Mouse (Mus musculus): ENCODE data around the gene Fgfr2. TPM values are rescaled to one million over a fixed set of nuclear protein-coding genes. Genes with fewer than 3 reads are reported as not detected.

Fgfr2 gene
- total RNA-seq, 2 experiments from 2014 or later, result 44.0 to 52.8 TPM

DNA sequence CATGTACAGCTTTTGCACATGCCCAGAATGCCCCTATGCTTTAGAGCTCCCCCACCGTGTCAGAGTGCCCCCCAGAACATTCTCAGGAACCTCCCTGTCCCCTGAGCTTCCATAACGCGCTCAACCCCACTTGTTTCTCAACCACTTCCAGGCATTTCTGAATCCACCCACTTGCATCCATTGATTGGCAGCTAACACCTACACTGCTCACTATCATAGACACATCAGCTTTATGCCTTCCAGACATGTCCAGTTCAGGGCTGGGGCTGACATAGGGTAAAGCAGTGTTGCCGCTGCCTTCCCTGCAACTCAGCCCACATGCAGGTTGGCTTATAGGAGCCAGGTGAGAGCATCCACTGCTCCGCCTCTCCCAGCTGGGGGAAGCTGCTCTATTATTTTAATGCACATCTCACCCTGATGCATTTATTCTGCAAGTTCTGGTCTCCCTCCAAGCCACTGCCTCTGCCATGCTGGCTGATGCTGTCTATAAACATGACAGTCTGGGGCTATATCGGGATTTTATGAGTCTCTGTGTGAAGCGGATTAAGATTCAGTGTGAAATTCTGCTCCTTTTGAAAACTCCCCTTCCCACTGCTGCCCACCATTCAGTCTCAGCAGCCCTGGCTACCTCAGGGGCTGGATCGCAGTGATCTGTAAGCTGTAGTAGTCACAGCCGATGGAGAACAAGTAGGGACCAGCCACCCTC lies 914.1 kb downstream of the Fgfr2 start:
- DNase-seq (ENCODE audit: low spot score in 2 of 2), result peak; percentile 49 to 70

DNA sequence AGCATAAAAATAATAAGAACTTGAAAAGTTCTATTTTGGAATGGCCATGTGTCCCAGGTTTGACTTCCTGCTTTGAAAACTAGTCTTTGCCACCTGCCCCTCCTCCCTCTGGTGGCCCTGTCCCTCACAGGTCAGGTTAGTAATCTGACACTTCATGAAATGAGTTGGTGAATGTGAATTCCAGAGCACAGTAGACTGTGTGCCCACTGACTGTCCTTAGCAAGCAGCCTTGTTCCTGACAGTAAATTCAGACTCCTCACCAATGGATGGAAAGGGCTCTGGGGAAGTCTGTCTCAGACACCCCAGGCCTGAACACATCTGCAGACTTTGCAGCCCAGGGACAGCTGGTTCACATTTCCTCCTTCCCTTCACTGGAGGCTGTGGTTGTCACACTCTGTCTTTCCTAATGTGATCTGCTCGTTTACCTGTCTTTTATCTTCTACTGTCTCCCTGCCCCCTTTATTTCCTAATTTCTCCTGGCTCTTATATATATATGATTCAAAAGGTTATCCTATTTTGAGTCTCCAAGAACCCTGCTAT lies 919.0 kb downstream of the Fgfr2 start:
- DNase-seq (ENCODE audit: low spot score in 2 of 2), result no peak

DNA sequence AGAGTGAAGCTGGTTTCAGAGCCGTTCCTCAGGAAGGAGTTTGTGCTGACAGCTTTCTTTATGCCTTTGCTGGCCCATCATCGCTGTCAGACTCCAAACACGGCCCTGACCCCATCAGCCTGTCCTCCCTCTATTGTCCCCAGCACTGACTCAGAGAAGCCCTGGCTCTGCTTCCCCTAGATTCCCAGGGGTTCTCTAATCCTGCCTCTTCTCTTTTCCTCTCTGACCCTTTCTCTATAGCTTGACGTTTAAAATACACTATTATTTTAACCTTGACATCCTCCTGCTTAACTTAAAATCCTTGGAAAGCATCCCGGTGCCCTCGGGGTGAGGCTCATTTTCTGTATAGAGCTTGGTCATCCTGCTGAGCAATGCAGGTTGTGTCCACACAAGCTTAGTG lies 923.5 kb downstream of the Fgfr2 start:
- no peak for DNase-seq (ENCODE audit: low spot score in 2 of 2)

DNA sequence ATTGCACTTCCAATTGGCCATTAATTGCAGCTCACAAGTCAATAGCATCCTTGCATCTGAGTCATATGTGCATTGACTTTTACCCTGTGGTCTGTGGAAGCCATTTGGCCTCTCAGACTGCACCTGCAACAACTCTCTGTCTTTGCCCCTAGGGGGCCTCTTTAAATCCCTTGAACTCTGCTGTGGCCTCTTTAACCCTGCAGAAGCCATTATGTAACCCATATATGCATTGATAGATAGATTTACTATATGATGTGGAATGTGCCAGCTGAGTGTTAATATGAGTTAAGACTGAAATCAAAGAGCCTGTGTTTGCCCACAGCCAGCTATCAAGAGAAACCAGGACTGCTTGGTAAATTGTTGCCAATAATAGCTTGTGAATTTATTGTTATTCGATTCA lies 924.3 kb downstream of the Fgfr2 start:
- no peak for DNase-seq (ENCODE audit: low spot score in 2 of 2)

DNA sequence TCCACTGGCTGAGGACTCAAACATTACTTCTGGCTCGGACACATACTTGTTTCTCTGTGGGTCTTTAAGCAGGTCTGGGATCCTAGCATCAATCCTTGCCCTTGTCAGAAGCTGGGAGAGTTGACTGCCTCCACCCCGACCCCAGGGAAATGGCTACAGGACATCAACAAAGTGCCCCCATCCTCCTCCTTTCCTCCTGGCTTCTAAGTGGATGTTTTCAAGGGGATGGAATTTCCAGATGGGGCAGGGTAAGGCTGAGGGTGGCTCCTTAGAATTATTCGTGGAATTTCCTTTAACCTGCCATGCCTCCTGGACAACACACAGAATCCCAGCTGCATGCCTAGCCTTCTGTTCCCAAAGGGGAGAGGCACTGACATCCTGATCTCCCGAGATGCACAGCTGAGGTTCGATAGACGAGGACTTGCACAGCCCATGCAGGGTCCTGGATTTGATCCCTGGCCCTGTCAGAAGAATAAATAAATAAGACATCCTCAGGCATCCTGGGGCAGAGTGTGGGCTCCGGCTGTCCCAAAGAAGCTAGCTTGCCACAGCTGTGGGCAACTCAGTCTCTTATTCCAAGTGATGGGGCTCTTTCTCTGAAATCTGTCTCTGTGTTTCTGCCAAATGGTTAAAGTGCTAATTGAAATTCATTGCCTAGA lies 925.2 kb downstream of the Fgfr2 start:
- no peak for DNase-seq (ENCODE audit: low spot score in 2 of 2)

DNA sequence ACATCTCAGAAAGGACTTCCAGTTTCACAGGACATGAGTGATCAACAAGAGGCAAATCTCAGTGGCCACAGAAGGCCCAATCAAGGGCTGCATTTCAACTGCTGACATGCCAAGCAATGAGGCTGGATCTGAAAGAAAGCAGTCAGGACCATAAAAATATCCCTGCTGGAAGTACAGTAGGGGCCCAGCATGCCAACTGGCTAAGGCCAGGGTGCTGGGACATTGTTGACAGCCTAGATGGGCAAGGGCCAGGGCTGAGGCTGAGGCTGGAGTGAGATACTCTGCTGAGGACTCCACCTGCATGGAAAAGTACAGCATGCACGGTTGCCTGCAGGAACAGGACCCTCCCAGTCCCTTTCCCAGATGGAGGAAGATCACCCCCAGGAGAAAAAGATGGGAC lies 926.6 kb downstream of the Fgfr2 start:
- no peak for DNase-seq (ENCODE audit: low spot score in 2 of 2)

DNA sequence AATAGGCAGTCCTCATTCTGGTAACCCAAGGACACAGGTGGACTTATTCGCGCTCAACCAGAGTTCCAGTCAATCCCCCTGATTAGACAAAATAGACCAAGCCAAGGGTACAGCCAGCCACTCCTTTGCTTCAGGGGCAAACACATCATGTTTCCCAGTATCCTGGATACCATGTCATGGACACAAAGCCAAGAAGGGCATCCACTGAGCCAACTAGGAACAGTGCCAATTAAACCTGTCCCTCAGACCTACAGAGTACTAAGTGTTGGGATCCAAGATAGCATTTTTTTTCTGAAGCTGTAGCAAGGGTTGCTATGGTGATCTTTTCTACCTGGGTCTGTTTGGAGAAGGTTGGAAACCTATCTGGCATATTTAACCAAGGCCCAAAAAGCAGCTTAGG lies 929.5 kb downstream of the Fgfr2 start:
- DNase-seq (ENCODE audit: low spot score in 2 of 2), result no peak

DNA sequence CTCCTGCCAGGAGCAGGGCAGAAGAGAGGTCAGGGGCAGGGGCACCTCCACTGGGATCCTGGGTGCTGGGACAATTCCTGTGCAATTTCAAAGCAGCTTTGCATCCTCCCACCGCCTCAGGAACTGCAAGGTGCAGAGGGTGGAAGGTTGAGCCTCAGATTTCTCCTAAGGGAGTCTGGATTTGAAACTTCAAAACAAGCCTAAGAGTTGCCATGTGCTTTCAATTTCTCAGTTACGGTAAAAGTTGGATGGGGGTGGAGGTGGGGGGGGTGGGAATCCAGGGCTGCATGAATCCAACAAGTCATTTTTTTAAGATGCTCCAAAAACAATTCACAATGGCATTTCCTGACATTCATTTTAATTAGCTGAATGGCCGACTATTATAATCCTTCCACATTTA lies 935.7 kb downstream of the Fgfr2 start:
- DNase-seq (ENCODE audit: low spot score in 2 of 2), result no peak

DNA sequence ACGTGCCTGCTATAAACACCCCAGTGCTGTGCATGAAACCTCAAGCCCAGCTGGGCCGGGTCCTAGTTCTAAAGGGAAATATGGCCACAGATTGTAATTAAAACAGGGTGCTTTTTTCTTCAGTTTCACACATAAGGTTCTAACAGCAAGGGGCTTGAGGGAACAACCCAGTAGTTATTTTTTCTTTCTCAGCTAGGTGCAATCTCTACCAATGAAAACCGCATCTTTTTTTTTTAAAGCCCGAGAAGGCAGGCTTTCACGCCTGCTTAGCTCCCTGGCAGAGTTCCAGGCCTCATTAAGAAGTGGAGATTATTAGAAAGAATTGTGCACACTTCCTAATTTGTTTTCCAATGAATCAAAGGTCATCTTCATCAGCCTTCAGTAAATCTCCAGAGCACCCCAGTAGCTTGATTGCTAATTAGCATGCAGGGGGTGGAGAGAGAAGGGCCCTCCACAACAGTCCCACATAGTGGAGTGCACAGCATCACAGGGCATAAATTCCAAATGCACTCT lies 939.2 kb downstream of the Fgfr2 start:
- DNase-seq (ENCODE audit: low spot score in 2 of 2), result no peak

DNA sequence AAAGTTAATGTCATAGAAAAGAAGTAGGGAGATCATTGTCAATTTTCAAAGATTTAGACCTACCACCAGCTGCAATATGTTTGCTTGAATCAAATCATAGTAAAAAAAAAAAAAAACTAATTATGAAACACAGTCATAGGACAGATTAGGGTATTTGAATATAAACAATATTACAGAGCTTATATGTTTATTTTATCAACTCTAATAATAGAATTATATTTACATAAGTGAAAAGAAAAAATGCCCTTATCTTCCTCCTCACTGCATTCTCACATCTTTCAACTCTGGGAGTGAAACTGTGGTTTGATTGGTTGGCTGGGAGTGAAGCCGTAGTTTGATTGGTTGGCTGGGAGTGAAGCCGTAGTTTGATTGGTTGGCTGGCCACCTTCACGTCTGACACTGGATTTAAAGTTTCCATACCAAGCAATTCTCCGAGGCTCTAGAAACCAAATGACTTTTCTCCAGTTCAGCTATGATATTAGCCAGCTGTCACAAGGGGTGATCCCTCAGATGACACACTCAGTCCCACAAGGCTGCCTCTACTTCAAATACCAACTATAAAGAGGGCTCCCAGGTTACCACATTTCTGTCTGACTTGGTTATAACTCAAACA lies 941.5 kb downstream of the Fgfr2 start:
- DNase-seq (ENCODE audit: low spot score in 2 of 2), result no peak

DNA sequence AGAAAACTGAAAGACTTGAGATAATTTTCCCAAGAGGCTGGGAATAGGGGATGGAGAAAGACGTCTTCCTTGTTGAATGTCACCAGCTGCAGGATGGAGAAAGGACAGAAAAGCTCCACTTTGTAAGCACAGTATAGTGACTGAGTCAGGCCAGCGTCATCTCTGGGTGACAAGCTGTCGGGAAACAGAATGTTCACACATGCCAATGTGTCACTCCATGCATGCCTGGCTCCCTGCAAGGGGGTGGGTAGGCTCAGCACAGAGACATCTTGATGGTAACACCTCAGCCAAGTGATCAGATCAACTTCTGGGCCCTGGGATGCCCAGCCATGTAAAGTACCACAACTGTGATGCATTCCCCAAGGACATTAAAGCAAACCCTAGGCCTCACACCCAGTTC lies 942.1 kb downstream of the Fgfr2 start:
- DNase-seq (ENCODE audit: low spot score in 2 of 2), result no peak

DNA sequence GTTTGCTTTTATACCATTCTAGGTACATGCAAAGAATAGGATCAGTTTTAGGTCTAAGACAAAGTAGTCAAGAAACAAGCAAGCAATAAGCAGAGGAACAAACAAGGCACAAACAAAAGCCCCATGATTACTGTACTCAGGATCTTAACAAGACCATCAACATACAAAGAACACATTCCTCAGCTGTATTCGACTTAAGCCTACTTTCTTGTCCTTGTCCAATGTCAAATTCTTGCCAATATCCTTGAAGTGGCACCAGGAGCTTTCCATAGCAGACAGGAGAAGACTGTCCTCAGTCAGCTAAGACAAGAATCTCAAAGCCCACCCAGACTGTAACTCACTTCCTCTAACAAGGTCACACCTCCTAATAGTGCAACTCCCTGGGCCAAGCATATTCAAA lies 944.1 kb downstream of the Fgfr2 start:
- no peak for DNase-seq (ENCODE audit: low spot score in 2 of 2)

DNA sequence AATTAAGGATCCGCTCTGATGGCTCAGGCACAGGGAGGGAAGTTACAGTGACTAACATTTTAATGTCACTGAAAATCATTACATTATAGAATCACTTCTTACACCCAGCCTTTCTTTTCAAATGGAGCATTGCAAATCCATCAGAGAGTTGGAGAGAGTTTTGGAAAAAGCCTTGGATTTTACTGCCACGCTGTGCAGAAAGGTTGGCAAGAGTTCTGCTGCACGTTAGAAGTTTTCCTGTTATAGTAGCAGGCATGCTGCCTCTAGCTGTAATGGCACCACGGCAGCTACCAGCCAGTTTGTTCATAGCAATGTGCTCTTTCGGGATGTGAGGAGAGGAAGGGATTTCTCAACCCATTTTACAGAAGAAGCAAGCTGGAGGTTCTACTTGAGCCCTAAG lies 948.4 kb downstream of the Fgfr2 start:
- no peak for DNase-seq (ENCODE audit: low spot score in 2 of 2)

DNA sequence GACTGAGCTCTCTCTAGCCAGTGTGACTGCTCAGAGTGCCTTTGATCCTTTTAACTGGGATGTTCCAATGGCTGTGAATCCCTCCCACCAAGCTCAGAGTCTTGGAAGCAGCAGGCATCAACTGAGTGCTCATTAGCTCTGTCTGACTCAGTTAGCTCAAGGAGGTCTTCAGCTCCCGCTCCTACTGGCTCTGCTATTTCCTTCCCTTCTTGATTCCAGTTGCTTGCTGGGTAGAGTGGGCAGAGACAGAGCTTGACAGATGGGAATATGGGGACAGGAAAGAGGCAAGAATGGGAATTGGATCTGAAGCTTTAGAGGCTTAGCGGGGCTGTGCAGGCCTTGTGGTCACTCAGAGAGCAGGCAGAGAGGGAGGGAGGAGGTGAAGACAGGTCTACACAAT lies 948.9 kb downstream of the Fgfr2 start:
- DNase-seq (ENCODE audit: low spot score in 2 of 2), result peak in 1 of 2 experiments; percentile 27

DNA sequence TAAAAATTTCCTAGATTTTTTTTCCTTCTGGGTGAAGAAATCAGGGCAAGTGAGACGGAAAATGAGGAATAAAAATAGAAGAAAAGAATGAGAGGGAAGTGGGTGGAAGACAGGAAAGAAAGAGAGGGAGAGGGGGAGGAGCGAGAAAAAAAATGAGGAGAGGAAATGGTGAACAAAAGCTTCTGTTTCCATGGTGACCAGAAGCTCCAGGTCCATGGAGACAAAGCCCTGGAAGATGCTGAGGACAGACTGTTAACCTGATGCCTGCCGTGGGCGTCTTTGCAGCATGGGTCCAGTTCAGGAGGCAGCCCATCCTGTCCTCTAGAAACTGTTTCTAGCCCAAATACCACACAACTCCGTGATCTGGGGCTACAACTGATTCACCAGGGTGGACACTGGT lies 950.9 kb downstream of the Fgfr2 start:
- peak; percentile 31 to 48 for DNase-seq (ENCODE audit: low spot score in 2 of 2)

DNA sequence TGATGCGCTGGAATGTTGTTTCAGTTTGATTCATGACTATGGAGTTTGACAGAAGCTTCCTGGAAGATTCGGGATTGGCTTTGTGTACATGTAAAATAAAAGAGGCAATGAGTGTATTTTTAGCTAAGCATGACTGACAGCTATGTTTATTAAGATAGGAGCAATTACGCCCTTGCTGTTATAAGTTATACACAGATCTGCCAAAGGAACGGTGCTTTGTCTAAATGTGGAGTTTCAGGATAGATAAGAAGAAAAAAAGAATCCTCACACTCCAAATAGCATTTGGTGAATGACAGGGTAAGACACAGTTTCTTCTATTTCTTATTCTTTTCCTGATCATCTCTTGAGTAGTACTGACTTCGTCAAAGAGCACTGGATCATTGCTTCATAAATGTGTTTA lies 951.4 kb downstream of the Fgfr2 start:
- no peak for DNase-seq (ENCODE audit: low spot score in 2 of 2)

DNA sequence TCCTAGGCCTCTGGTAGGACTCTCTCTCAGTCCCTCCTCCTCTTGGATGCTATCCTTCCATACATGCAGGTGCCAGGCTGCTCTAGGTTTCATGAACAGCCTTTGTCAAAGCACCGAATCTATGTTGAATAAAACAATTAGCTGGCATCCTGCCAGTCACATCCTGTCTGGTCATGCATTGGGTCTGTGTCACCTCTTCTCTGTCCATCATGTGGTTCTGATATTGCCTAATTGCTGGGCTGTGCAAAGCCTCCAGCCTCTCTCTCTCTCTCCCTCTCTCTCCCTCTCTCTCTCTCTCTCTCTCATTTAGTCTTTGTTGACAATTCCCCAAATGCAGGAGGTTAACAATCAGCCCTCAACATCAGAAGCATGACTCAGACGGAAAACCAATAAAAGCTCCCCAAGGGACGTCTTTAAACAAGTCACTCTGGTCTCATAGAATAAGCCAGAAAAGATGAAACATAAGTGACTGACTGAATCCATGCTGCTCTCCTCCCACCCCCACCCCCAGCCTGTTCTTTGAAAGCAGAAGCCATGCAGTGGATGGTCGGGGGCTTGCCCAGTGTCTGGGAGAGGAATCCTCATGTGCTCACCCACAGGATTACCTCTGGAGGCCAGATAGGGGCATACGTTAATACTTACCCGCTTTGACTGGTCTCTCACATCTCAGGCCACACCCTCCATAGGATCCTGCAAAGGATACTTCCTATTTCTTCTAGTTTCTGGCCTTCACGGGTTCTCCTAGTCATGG lies 953.6 kb downstream of the Fgfr2 start:
- no peak for DNase-seq (ENCODE audit: low spot score in 2 of 2)

DNA sequence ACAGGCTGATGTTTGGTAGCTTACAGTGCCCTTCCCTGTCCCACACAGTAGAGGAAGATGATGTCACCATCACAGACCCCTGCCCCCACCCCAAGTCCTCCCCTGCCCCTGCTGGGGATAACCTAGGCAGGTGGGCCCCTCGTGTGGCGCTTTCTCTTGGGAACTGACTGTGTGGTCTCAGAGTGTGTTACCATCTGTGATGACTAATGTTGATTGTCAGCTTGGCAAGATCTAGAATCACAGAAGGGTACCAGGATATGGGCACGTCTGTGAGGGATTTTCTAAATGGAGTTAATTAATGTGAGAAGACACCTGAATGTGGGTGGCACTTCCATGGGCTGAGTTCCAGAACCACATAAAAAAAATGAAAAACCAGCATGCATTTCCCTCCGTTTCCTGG lies 955.9 kb downstream of the Fgfr2 start:
- no peak for DNase-seq (ENCODE audit: low spot score in 2 of 2)

DNA sequence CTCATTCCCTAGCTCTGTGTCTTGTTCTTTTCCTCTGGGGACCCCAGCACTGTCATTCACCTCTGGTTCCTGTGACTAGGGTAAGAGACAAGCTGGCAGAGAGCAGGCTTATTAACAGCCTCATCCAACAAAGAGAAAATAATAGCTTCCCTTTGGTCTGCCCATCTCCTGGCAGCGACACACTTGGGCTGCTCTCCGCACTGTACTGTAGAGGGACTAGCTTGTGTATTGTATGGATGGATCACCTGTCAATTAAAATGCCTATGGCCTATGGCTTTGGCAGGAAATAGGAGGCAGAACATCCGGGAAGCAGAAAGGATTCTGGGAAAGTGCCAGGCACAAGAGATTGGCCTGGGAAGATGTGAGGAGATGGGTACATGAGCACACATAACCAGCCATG lies 960.9 kb downstream of the Fgfr2 start:
- DNase-seq (ENCODE audit: low spot score in 2 of 2), result no peak

DNA sequence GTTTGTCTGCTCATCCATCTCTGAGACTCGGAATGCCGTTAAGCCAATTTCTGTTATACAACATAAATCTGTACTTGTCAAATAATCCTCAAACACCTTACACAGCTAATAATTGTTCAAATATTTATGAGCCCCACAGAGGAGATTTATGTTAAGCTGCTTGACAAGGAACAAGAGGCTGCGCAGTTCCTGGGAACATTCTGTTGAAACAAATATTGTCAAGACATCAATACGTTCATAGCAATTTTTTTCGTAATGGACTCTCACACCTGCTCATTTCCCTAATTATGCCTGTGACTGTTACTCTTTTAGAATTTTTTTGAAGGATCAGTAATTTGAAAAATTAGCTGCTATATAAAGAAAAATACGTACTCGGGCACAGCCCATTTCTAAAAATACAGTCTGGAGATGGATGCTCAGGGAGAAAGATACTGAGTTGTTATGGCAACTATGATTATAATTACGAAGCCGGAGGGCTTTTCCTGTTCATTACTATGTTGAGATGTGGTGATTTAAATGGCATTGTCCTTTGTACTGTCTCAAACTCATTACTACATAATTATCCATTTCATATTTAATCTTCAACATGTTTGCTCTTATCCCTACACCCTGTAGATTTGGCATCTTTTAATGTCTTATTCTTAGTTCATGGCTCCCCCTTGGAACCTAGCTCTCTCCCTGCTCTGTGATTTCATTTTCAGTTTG lies 964.7 kb downstream of the Fgfr2 start:
- DNase-seq (ENCODE audit: low spot score in 2 of 2), result no peak

Measured in left cerebral cortex, adult 18-20 months (tissue).